ENCODE assay signal across 12 mouse cellular contexts in genomic region chr10:96523967-96524801, GRCm38 (mm10).
DNase-seq lines count a peak whose midpoint lies in the region; ATAC-seq and TF ChIP-seq lines count a peak whose summit lies in the region.
"Had no signal": no experiment of that assay in that cellular context is flagged by ENCODE, and none has a peak within 500 bp of the region (broad histone marks: within the 10 kb centered on the region; RNA-seq: fewer than 3 reads in every experiment).

No protein-coding gene starts in this region.

- H3K27me3 ChIP-seq in forebrain, embryonic 12.5 days, result no peaks in the 10 kb centered on the region
- H3K27me3 ChIP-seq in hindbrain, postnatal 0 days (ENCODE audit: insufficient read depth, low read length), result no peaks in the 10 kb centered on the region
- no peaks in the 10 kb centered on the region for H3K27me3 ChIP-seq in kidney, embryonic 14.5 days (ENCODE audit: control insufficient read depth, insufficient read depth, low read length)
- no peaks in the 10 kb centered on the region for H3K27me3 ChIP-seq in stomach, postnatal 0 days (ENCODE audit: control insufficient read depth, insufficient read depth, low read length)

- 14% methylated on average over 20 of the region's 20 CpGs for WGBS in forebrain, embryonic 12.5 days
- 21% methylated on average over 20 of the region's 20 CpGs for WGBS in hindbrain, postnatal 0 days
- WGBS in kidney, embryonic 14.5 days, result 45% methylated on average over 20 of the region's 20 CpGs
- 35% methylated on average over 20 of the region's 20 CpGs for WGBS in stomach, postnatal 0 days

- no peak overlapping the region for H3K27ac ChIP-seq in layer of hippocampus, adult 2 months
- peak overlapping the region; percentile 75 for H3K27ac ChIP-seq in forebrain, embryonic 12.5 days
- no peak overlapping the region for H3K27ac ChIP-seq in hindbrain, postnatal 0 days
- no peak overlapping the region for H3K27ac ChIP-seq in kidney, embryonic 14.5 days (ENCODE audit: low read depth, low read length)
- no peak overlapping the region for H3K27ac ChIP-seq in stomach, postnatal 0 days (replicated peaks)
- H3K27ac ChIP-seq: left cerebral cortex, adult 2 months had no signal

- H3K4me3 ChIP-seq in layer of hippocampus, adult 2 months, result peak overlapping the region; percentile 22
- H3K4me3 ChIP-seq in forebrain, embryonic 12.5 days (replicated peaks), result peak overlapping the region; percentile 10; the same call in 1 of the 2 replicates
- no peak overlapping the region; the same call in 1 of the 2 replicates for H3K4me3 ChIP-seq in hindbrain, postnatal 0 days (ENCODE audit: low read length)
- no peak overlapping the region for H3K4me3 ChIP-seq in kidney, embryonic 14.5 days (ENCODE audit: low read length)
- no peak overlapping the region for H3K4me3 ChIP-seq in stomach, postnatal 0 days (ENCODE audit: low read depth, low read length)
- H3K4me3 ChIP-seq: left cerebral cortex, adult 2 months had no signal

- TF ChIP-seq CTCF in layer of hippocampus, adult 2 months (conservative IDR thresholded peaks at IDR 0.05), result no peak
- no peak for TF ChIP-seq CTCF in hindbrain, postnatal 0 days (IDR thresholded peaks at IDR 0.05; ENCODE audit: low read depth)
- no peak for TF ChIP-seq CTCF in stomach, postnatal 0 days (IDR thresholded peaks at IDR 0.05; ENCODE audit: low read depth)

- peak overlapping the region; percentile 14; the same call in 1 of the 2 replicates for H3K9ac ChIP-seq in forebrain, embryonic 12.5 days
- H3K9ac ChIP-seq in hindbrain, postnatal 0 days (replicated peaks; ENCODE audit: low read length), result 0 out of 2 replicates have a peak overlapping the region, but pooled peaks have one; percentile 21
- H3K9ac ChIP-seq in kidney, embryonic 14.5 days (ENCODE audit: low read depth, low read length), result no peak overlapping the region
- no peak overlapping the region for H3K9ac ChIP-seq in stomach, postnatal 0 days (ENCODE audit: low read length)
- H3K9ac ChIP-seq: liver, postnatal 0 days had no signal

- no peak for TF ChIP-seq EP300 in stomach, postnatal 0 days (optimal IDR thresholded peaks at IDR 0.05)

- no peak for DNase-seq in layer of hippocampus, adult 2 months (ENCODE audit: low spot score in 2 of 2)
- DNase-seq in layer of hippocampus, postnatal 10 days (ENCODE audit: low spot score in 2 of 2), result no peak
- peak; percentile 55 for DNase-seq in hindbrain, postnatal 0 days (ENCODE audit: low spot score)
- DNase-seq in retina, adult 2 months (ENCODE audit: low read depth, low spot score), result peak; percentile 55
- DNase-seq in stomach, postnatal 0 days (ENCODE audit: low spot score), result no peak
- no peak for DNase-seq in right cerebral cortex, postnatal 10 days (ENCODE audit: low spot score in 2 of 2)
- DNase-seq: cerebellum, adult 9-11 months; kidney, adult 18-20 months; liver, postnatal 0 days had no signal

- H3K9me3 ChIP-seq in forebrain, embryonic 12.5 days, result no peaks in the 10 kb centered on the region
- no peaks in the 10 kb centered on the region for H3K9me3 ChIP-seq in hindbrain, postnatal 0 days (ENCODE audit: low read length)
- no peaks in the 10 kb centered on the region for H3K9me3 ChIP-seq in kidney, embryonic 14.5 days (ENCODE audit: control insufficient read depth, low read length)
- H3K9me3 ChIP-seq in stomach, postnatal 0 days (ENCODE audit: control insufficient read depth, low read length), result no peaks in the 10 kb centered on the region

- peak; percentile 86 for ATAC-seq in forebrain, embryonic 12.5 days (ENCODE audit: low FRiP score)
- ATAC-seq in hindbrain, postnatal 0 days, result 0 out of 2 replicates have a peak, but pooled peaks have one; percentile 55
- ATAC-seq in kidney, embryonic 14.5 days (ENCODE audit: low FRiP score, low TSS enrichment), result no peak
- ATAC-seq in stomach, postnatal 0 days (ENCODE audit: low FRiP score, low TSS enrichment), result no peak
- ATAC-seq: liver, postnatal 0 days had no signal

- peaks cover 17% of the 10 kb centered on the region for H3K4me1 ChIP-seq in forebrain, embryonic 12.5 days
- H3K4me1 ChIP-seq in hindbrain, postnatal 0 days (ENCODE audit: insufficient read depth, low read length), result no peaks in the 10 kb centered on the region
- no peaks in the 10 kb centered on the region for H3K4me1 ChIP-seq in kidney, embryonic 14.5 days (ENCODE audit: control insufficient read depth, insufficient read depth, low read length)
- H3K4me1 ChIP-seq in stomach, postnatal 0 days (replicated peaks; ENCODE audit: control insufficient read depth, insufficient read depth), result no peaks in the 10 kb centered on the region

- no peaks in the 10 kb centered on the region for H3K36me3 ChIP-seq in forebrain, embryonic 12.5 days (replicated peaks)
- H3K36me3 ChIP-seq in hindbrain, postnatal 0 days (ENCODE audit: insufficient read depth, low read length), result no peaks in the 10 kb centered on the region
- no peaks in the 10 kb centered on the region for H3K36me3 ChIP-seq in kidney, embryonic 14.5 days (ENCODE audit: control insufficient read depth, insufficient read depth, low read length)
- no peaks in the 10 kb centered on the region for H3K36me3 ChIP-seq in stomach, postnatal 0 days (ENCODE audit: control insufficient read depth, insufficient read depth, low read length)

- peak overlapping the region; percentile 40 for H3K4me2 ChIP-seq in forebrain, embryonic 12.5 days
- peak overlapping the region; percentile 34 for H3K4me2 ChIP-seq in hindbrain, postnatal 0 days (ENCODE audit: low read depth, low read length)
- H3K4me2 ChIP-seq in kidney, embryonic 14.5 days (replicated peaks; ENCODE audit: low read depth, low read length), result no peak overlapping the region
- H3K4me2 ChIP-seq in stomach, postnatal 0 days (replicated peaks; ENCODE audit: low read depth), result no peak overlapping the region

Comparison
In these comparisons a context has a peak if more than half of its experiments do, and no peak if none do; other contexts are left out.
1. DNase-seq: peak in hindbrain, postnatal 0 days (single experiment) and retina, adult 2 months (single experiment); none in layer of hippocampus, adult 2 months (0 of 2), layer of hippocampus, postnatal 10 days (0 of 2), stomach, postnatal 0 days (single experiment) and right cerebral cortex, postnatal 10 days (0 of 2).
2. H3K4me3 ChIP-seq: peak in layer of hippocampus, adult 2 months (single experiment) and forebrain, embryonic 12.5 days (single experiment); none in hindbrain, postnatal 0 days (single experiment), kidney, embryonic 14.5 days (single experiment) and stomach, postnatal 0 days (single experiment).
3. ATAC-seq: peak in forebrain, embryonic 12.5 days (single experiment) and hindbrain, postnatal 0 days (single experiment); none in kidney, embryonic 14.5 days (single experiment) and stomach, postnatal 0 days (single experiment).
4. H3K4me2 ChIP-seq: peak in forebrain, embryonic 12.5 days (single experiment) and hindbrain, postnatal 0 days (single experiment); none in kidney, embryonic 14.5 days (single experiment) and stomach, postnatal 0 days (single experiment).
5. H3K9ac ChIP-seq: peak in forebrain, embryonic 12.5 days (single experiment) and hindbrain, postnatal 0 days (single experiment); none in kidney, embryonic 14.5 days (single experiment) and stomach, postnatal 0 days (single experiment).